Comparison of ENCODE assay signal across 8 mouse cellular contexts in the genomic region with DNA sequence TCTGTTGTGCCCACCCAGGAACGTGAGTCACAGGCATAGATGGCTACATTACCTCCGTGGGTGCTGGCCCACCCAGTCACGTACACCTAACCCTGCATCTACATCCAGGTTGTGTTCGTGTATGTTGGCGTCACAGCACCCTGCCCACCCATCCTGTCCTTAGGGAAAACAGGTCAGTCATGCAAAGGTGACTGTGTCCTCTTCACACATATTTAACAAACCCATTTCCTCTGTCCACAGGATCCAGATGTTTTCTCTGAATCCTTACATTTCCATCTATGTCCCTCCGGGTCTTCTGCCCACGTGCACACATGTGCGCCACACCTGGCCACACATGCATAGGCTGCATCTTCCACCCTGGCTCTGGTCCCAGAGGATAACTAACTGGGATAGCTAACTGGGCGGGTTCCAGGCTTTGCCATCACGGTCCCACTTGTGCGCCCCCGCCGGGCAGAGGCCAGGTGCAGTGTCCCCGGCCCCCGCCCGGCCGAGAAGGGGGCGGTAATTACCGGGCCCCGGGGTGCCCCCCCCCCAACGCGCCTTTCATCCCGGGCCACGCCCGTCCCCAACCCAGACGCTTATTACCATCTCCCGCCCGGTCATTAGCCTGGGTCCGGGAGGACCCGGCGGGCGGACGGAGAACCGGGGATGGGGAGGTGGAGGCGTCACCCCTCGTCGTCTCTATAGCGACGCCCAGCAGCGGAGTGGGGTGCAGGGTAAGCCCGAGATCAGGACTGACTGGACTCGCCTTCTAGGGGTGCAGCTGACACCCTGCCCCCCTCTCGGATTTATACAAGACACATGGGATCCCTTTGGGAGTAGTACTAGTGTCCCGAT. TPM values are rescaled to one million over a fixed set of nuclear protein-coding genes. Genes with fewer than 3 reads are reported as not detected.
DNase-seq lines count a peak whose midpoint lies in the region; ATAC-seq and TF ChIP-seq lines count a peak whose summit lies in the region.

No protein-coding gene starts in this region.

- H3K9me3 ChIP-seq in forebrain, embryonic 12.5 days, result no peaks in the 10 kb centered on the region
- no peaks in the 10 kb centered on the region for H3K9me3 ChIP-seq in lung, postnatal 0 days (ENCODE audit: low read length)

- peaks cover 17% of the 10 kb centered on the region for H3K27me3 ChIP-seq in forebrain, embryonic 12.5 days
- H3K27me3 ChIP-seq in lung, postnatal 0 days (replicated peaks; ENCODE audit: insufficient read depth, low read length), result no peaks in the 10 kb centered on the region

- peak overlapping the region; percentile 70 for H3K4me3 ChIP-seq in gastrocnemius, adult 2 months
- peak overlapping the region; percentile 39 for H3K4me3 ChIP-seq in forebrain, embryonic 12.5 days (replicated peaks)
- peak overlapping the region; percentile 33 for H3K4me3 ChIP-seq in lung, postnatal 0 days (ENCODE audit: low read depth, low read length)

- H3K36me3 ChIP-seq in forebrain, embryonic 12.5 days (replicated peaks), result no peaks in the 10 kb centered on the region
- H3K36me3 ChIP-seq in lung, postnatal 0 days (ENCODE audit: insufficient read depth, low read length), result no peaks in the 10 kb centered on the region

- DNase-seq in gastrocnemius, adult 2 months, result no peak
- no peak for DNase-seq in gastrocnemius, postnatal 4 days (ENCODE audit: low spot score in 2 of 2)
- peak; percentile 31 for DNase-seq in adrenal gland, adult 8-10 months
- peak; percentile 55 for DNase-seq in kidney, adult 11 months
- peak; percentile 36 for DNase-seq in lung, postnatal 0 days (ENCODE audit: low spot score)
- no peak for DNase-seq in c-Kit-positive CD71-positive TER-119-positive erythroid progenitor cells, embryonic 14.5 days (ENCODE audit: low spot score)
- DNase-seq in left cerebral cortex, adult 11 months (ENCODE audit: low spot score), result no peak

- peaks cover 65% of the 10 kb centered on the region for H3K4me1 ChIP-seq in forebrain, embryonic 12.5 days
- peaks cover 49% of the 10 kb centered on the region for H3K4me1 ChIP-seq in lung, postnatal 0 days (ENCODE audit: insufficient read depth, low read depth, low read length)

- intact Hi-C loops in gastrocnemius, adult 2 months (cut with DNase I), result loop anchor here (2.0 kb wide), 1 partner anchor 180 kb away; a partner anchor contains a TSS

- H3K9ac ChIP-seq in forebrain, embryonic 12.5 days, result peak overlapping the region; percentile 62
- H3K9ac ChIP-seq in lung, postnatal 0 days (replicated peaks; ENCODE audit: low read depth), result peak overlapping the region; percentile 26; the same call in 1 of the 2 replicates

- no peak for TF ChIP-seq EP300 in lung, postnatal 0 days (IDR thresholded peaks at IDR 0.05)

- H3K27ac ChIP-seq in gastrocnemius, adult 2 months, result peak overlapping the region; percentile 93
- H3K27ac ChIP-seq in forebrain, embryonic 12.5 days, result peak overlapping the region; percentile 75
- peak overlapping the region; percentile 79 for H3K27ac ChIP-seq in lung, postnatal 0 days (ENCODE audit: low read length)

- peak overlapping the region; percentile 74 for H3K4me2 ChIP-seq in forebrain, embryonic 12.5 days
- peak overlapping the region; percentile 89 for H3K4me2 ChIP-seq in lung, postnatal 0 days (replicated peaks; ENCODE audit: low read depth, low read length)

- ATAC-seq in forebrain, embryonic 12.5 days (ENCODE audit: low FRiP score), result peak; percentile 5; the same call in 1 of the 2 replicates
- ATAC-seq in lung, postnatal 0 days, result no peak

- 11% methylated on average over 43 of the region's 44 CpGs for WGBS in forebrain, embryonic 12.5 days
- WGBS in lung, postnatal 0 days, result 11% methylated on average over 41 of the region's 44 CpGs

- TF ChIP-seq CTCF in gastrocnemius, adult 2 months (IDR thresholded peaks at IDR 0.05), result no peak
- peak; percentile 7; the same call in 1 of the 2 replicates for TF ChIP-seq CTCF in lung, postnatal 0 days (IDR thresholded peaks at IDR 0.05)

RNA-seq across cellular contexts. Expression of a gene that starts 1.4 kb away (rescaled TPM):
- 10 to 100 TPM; 22.1 to 30.7 TPM for total RNA-seq in gastrocnemius, adult 2 months (2021)
- total RNA-seq in gastrocnemius, postnatal 4 days (2021), result 100 to 1,000 TPM; 107 to 153 TPM
- 100 to 1,000 TPM in 3 of 4 experiments, 10 to 100 TPM in 1; 44.2 to 234 (median 162) TPM for total RNA-seq in adrenal gland, adult 8-10 months (2022)
- polyA plus RNA-seq in forebrain, embryonic 12.5 days (2016; fragmentation: Nextera tagmentation; extraction: Ambion mirVana), result 224 and 240 TPM in 2 replicates
- polyA plus RNA-seq in lung, postnatal 0 days (2015; fragmentation: Nextera tagmentation; extraction: Ambion mirVana), result 203 and 305 TPM in 2 replicates

RNA-seq across cellular contexts. Expression of a gene that starts 8.4 kb away (rescaled TPM):
- 1 to 10 TPM; 6.6 to 7.1 TPM for total RNA-seq in gastrocnemius, adult 2 months (2021)
- total RNA-seq in gastrocnemius, postnatal 4 days (2021), result 1 to 10 TPM; 3.4 to 3.8 TPM
- total RNA-seq in adrenal gland, adult 8-10 months (2022), result 10 to 100 TPM; 18.1 to 22.1 (median 21.7) TPM
- 11.1 and 11.6 TPM in 2 replicates for polyA plus RNA-seq in forebrain, embryonic 12.5 days (2016; fragmentation: Nextera tagmentation; extraction: Ambion mirVana)
- polyA plus RNA-seq in lung, postnatal 0 days (2015; fragmentation: Nextera tagmentation; extraction: Ambion mirVana), result 10.4 and 11.7 TPM in 2 replicates

RNA-seq across cellular contexts. Expression of a gene that starts 14.9 kb away (rescaled TPM):
- total RNA-seq in gastrocnemius, adult 2 months (2021), result under 1 TPM; 0.23 to 0.73 TPM
- 1 to 10 TPM; 3.5 to 3.7 TPM for total RNA-seq in gastrocnemius, postnatal 4 days (2021)
- total RNA-seq in adrenal gland, adult 8-10 months (2022), result 1 to 10 TPM; 2.4 to 5.2 (median 3.3) TPM
- 36.4 and 48.9 TPM in 2 replicates for polyA plus RNA-seq in forebrain, embryonic 12.5 days (2016; fragmentation: Nextera tagmentation; extraction: Ambion mirVana)
- polyA plus RNA-seq in lung, postnatal 0 days (2015; fragmentation: Nextera tagmentation; extraction: Ambion mirVana), result 5.1 and 6.9 TPM in 2 replicates

RNA-seq across cellular contexts. Expression of a gene that starts 16.3 kb away (rescaled TPM):
- 10 to 100 TPM; 34.3 to 39.8 TPM for total RNA-seq in gastrocnemius, adult 2 months (2021)
- total RNA-seq in gastrocnemius, postnatal 4 days (2021), result 10 to 100 TPM; 67.7 to 74.0 TPM
- total RNA-seq in adrenal gland, adult 8-10 months (2022), result 100 to 1,000 TPM in 1 of 4 experiments, 10 to 100 TPM in 3; 56.4 to 145 (median 90.1) TPM
- polyA plus RNA-seq in forebrain, embryonic 12.5 days (2016; fragmentation: Nextera tagmentation; extraction: Ambion mirVana), result 45.0 and 50.3 TPM in 2 replicates
- 13.2 and 14.2 TPM in 2 replicates for polyA plus RNA-seq in lung, postnatal 0 days (2015; fragmentation: Nextera tagmentation; extraction: Ambion mirVana)

RNA-seq across cellular contexts. Expression of a gene that starts 23.7 kb away (rescaled TPM):
- total RNA-seq in gastrocnemius, adult 2 months (2021), result 1 to 10 TPM; 1.8 to 2.3 TPM
- total RNA-seq in gastrocnemius, postnatal 4 days (2021), result 1 to 10 TPM; 2.2 to 2.7 TPM
- total RNA-seq in adrenal gland, adult 8-10 months (2022), result 10 to 100 TPM; 58.4 to 92.4 (median 81.9) TPM
- polyA plus RNA-seq in forebrain, embryonic 12.5 days (2016; fragmentation: Nextera tagmentation; extraction: Ambion mirVana), result 13.2 and 13.8 TPM in 2 replicates
- polyA plus RNA-seq in lung, postnatal 0 days (2015; fragmentation: Nextera tagmentation; extraction: Ambion mirVana), result 5.1 and 5.5 TPM in 2 replicates

Comparison
In these comparisons a context has a peak if more than half of its experiments do, and no peak if none do; other contexts are left out.
1. DNase-seq: peak in adrenal gland, adult 8-10 months (single experiment), kidney, adult 11 months (single experiment) and lung, postnatal 0 days (single experiment); none in gastrocnemius, adult 2 months (single experiment), gastrocnemius, postnatal 4 days (0 of 2), c-Kit-positive CD71-positive TER-119-positive erythroid progenitor cells, embryonic 14.5 days (single experiment) and left cerebral cortex, adult 11 months (single experiment).
2. Peak in every context shown above with its lines, with median percentiles within 50 percentile points of each other: H3K27ac ChIP-seq and H3K4me3 ChIP-seq.